Mouse (Mus musculus): ENCODE data around the gene 4930578G10Rik.
A peak's percentile ranks its signal among the peaks of the same experiment; 100 is the strongest.
"Not testable (repeated sequence)": the region's sequence is repeated elsewhere in the genome, so short reads cannot be mapped to it uniquely, and the experiment has no call there.

Gene 4930578G10Rik

DNA sequence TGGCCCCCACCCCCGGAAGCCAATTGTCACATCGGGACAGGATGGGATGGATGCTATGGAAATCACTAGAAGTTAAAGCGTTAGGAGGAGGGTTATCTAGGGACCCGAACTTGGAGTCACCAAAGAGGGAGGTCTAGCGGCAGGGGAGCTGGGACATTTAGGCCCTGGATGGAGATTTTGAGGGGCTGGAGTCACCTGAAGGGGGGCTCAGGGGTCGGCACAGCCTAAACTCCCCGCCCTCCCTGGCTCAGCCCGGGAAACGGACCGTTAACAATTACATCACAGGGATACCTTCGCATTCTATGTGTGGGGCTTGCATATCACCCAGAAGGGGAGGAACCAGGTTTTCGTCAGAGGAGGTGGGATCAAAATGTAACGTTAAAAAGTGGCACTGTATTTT is at the start of gene 4930578G10Rik:
4930578G10Rik (plus strand) TSS at position 301 of the 400 bp plus-strand sequence.
- DNase-seq (ENCODE audit: low spot score in 2 of 2) = not testable (repeated sequence)

DNA sequence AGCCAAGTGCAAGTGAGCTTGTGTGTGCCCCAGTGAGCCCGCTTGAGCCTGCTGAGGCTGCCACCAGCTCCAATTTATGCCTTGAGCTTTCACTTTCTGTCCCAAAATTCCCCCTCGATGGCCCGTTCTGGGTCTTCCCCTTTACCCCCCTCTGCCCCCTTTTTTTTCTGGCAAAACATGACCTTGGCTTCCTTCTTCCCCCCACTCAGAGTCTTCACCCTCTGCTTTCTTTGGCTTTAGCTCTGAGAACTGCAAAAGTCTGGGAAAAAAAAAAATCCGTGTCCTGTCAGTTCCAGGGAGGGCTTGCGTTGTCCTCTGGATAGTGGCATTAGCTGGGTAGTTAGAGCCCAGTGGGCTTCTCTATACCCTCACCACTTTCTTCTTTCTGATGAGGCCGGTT is 21.1 kb downstream of the 4930578G10Rik start, which contains the start of gene Ccl19:
Ccl19 (minus strand) TSS at position 101 of the 400 bp plus-strand sequence.
- DNase-seq (ENCODE audit: low spot score in 2 of 2) = not testable (repeated sequence)

DNA sequence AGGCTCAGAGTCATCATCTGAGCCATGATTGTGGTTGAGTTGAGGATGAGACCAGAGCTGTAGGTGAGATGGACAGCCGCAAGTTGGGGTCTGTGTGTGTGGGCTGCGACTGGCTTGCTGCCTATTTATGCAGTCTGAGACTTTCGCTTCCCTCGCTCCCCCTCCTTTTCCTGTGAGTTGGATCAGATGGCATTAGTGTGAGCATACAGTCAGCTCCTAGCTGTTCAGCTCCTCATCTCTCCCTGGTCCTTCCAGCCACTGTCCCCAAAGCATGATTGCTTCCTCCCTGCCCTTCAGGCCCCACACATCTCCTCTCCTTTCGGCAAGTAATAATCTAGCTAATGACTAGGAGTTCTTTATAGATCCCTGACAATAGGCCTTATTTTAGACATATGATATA is 38.5 kb downstream of the 4930578G10Rik start, which contains the start of gene Ccl21a:
Ccl21a (minus strand) TSS at position 101 of the 400 bp plus-strand sequence.
- DNase-seq (ENCODE audit: low spot score in 2 of 2) = not testable (repeated sequence)

DNA sequence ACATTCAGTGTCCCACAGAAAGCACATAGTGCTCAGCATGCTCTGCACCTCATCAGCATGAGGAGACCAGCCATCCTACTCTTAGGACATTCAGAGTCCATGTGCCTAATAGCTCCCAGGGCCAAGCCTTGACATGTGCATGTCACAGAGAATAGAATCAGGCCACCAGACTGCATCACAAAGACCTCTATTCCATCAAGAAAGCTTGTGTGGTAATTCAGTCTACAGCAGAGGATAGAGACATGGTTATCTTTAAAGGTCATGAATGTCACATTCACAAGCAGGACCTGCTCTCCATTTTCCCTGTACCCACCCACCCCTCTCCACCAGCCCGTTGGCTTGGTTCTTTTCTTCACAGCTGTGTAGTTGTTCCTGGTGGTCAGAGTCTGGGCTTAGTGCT is 118.4 kb downstream of the 4930578G10Rik start, which contains the start of gene Fam205a1:
Fam205a1 (minus strand) TSS at position 101 of the 400 bp plus-strand sequence.
- DNase-seq (ENCODE audit: low spot score in 2 of 2) = not testable (repeated sequence)

DNA sequence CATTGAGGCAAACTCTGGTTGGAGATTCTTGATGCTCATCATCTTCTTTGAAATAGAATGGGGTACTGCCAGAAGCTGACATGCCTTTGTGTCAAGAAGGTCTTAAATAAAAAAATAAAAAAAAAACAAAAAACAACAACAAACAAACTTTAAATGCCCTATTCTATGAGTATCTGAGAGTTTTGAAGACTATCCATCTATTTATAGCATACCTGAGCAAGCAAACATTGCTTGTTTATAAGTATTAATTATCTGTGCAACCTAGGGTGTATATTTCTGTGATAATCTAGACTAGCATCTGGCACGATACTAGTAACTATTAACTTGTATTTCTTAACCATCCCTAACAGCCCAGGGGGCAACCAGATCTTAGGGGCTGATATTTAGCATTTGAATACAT is 121.3 kb downstream of the 4930578G10Rik start, which contains the start of gene Gm12394:
Gm12394 (minus strand) TSS at position 101 of the 400 bp plus-strand sequence.
- not testable (repeated sequence) for DNase-seq (ENCODE audit: low spot score in 2 of 2)

DNA sequence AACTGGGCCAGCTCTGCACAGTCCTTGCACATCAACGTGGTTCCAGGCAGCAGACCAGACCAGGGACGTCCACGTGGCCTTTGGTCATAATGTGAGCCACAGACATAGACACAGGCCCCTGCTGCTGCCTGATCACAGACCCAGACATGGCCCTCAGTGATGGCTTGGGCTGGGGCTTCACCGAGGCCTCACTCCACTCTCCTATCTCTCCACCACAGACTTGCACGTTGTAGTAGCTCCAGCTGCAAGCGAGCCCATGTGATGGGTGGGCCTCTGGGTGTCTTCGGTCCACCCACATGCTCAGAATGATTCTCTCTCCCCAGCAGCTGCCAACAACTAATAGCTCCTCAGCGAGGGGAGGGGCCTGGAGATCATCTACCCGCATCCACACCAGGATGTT is 125.1 kb downstream of the 4930578G10Rik start:
- peak; percentile 72 to 73 for DNase-seq (ENCODE audit: low spot score in 2 of 2)

DNA sequence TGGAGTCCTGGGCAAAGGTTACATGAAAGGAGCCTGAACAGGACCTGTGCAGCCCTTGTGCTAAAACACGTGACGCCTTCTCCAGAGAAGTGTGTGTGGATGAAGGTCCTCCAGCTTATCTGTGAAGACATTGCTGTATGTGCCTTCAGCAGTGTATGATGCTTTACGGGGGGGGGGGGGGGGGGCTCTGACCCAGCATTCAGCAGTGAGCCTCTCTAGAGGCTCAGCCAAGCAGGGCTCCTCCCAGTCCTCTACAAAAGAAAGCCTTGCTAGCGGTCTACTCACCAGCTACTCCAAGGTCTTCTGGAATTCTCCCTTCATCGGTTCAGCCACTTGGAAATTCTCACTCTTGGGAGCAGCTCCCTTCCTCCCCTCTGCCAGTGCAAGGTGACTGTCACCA is 128.1 kb downstream of the 4930578G10Rik start:
- DNase-seq (ENCODE audit: low spot score in 2 of 2) = not testable (repeated sequence)

DNA sequence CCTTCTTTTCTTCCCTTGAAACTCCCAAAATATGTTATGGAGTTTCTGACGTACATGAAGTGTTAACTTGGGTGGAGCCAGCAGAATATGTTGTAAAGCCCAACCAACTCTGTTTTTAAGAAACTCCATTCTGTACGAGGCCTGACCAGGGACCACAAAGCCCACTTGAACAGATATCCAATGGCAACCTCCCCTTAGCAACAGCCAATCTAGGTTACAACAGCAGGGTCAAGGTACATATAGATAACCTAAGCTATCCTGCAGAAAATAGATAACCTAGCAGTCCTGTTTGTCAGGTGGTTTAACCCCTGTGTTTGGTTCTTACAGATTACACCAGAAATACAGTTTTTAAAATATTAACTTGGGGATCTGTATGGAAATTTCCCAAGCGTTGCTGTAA is 132.0 kb downstream of the 4930578G10Rik start:
- no peak for DNase-seq (ENCODE audit: low spot score in 2 of 2)

DNA sequence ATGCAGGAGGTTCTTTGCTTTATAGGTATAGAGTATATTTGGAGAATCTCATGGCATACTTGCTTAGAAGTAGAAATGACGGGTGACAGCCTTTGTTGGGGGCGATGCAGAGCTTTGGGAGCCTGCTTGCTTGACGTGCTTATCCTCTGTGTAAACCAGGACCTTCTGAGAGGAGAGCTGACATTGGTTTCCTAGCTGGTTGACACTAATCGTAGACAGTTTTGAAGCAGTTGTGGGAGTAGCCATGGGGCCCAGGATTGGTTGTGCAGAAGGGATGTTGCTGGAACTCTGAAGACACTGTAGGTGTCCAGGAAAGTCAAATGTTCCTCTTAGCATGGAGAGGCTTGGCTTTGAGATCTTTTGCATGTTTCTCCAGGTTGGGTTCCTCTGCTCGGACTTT is 132.8 kb downstream of the 4930578G10Rik start:
- DNase-seq (ENCODE audit: low spot score in 2 of 2) = no peak

DNA sequence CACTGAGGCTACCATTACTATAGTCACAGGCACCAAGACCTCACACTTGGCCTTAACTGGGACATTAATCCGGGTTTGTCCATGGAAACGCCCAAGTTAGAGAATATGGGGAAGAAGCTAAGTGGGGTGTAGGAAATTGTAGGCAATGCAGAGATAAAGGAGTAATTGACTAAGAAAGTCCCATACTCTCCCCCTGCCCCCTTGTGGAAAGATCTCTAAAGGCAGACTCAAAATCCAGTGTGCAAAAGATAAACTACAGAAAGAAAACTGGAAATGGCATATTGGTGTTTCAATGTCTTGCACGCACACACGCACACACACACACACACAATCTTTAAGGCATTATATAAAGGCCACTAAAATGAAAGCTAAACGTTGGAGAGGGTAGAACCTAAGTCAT is 135.4 kb downstream of the 4930578G10Rik start:
- no peak for DNase-seq (ENCODE audit: low spot score in 2 of 2)

DNA sequence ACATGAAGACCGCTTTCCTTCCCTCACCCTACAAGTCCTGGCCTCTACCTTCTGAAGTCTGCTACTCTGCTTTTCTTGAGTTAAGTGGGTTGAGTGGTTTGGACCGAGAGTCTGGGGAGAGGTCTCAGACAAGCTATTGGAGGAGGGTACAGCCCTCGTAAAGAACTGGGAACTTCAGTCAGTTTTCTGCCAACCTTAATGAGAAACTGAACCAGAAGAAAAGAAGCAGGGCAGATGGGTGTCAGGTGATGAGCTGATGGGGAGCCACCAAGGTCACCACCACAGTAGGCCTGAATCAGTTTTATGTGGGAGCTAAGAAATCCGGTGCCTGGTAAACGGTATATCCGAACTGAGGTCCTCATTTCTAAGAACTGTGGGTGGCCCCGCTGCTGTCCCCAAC is 136.8 kb downstream of the 4930578G10Rik start:
- no peak for DNase-seq (ENCODE audit: low spot score in 2 of 2)

DNA sequence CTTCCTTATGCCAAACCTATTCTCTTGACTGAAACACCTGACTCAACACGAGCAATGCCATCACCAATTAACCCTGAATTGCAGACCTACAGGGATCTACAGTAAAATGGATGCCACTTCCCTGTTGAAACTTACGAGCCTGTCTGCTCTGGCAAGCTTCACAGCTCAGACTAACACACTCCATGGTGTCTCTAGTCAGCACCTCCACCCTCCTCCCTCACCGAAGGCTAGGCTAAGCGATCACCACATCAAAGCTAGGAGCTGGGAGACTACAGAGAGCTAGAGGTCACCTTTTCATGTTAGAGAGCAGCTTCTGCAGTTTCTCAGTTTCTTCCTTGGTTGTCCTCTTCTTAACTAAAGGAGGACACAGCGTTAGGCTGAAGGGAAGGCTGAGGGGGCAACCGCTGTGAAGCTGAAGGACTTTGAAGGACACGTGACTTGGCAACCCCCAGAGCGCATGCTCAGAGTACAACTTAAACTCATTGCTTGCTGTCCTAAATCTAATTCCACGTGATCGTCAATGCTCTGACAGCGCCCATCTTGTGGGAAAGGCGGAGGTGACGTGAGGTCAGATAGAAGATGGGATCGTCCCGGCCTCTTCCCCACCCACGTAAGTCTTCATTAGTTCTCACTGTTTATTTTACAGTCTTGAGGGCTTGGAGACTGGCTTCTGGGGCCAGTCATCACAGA is 137.5 kb downstream of the 4930578G10Rik start:
- DNase-seq (ENCODE audit: low spot score in 2 of 2) = no peak

DNA sequence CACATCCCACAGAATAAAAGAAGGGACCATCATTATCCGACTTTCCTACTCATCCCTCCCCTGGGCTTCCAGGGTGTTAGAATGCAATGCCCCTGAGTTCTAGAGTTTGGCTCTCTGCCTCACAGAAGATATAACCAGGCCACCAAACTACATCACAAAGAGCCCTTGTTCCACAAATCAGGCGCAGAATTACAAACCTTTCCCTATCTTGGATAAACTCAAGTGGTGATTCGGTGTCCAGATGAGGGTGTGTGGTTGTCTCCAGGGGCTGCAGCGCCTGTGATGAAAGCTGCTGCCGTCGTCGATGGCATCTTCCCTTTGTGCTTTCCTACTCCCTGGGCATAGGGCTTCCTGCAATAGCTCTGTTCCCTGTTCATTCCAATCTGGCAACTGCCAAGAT is 138.8 kb downstream of the 4930578G10Rik start, which contains the start of gene Fam205c:
Fam205c (minus strand) TSS at position 101 of the 400 bp plus-strand sequence.
- DNase-seq (ENCODE audit: low spot score in 2 of 2) = no peak

DNA sequence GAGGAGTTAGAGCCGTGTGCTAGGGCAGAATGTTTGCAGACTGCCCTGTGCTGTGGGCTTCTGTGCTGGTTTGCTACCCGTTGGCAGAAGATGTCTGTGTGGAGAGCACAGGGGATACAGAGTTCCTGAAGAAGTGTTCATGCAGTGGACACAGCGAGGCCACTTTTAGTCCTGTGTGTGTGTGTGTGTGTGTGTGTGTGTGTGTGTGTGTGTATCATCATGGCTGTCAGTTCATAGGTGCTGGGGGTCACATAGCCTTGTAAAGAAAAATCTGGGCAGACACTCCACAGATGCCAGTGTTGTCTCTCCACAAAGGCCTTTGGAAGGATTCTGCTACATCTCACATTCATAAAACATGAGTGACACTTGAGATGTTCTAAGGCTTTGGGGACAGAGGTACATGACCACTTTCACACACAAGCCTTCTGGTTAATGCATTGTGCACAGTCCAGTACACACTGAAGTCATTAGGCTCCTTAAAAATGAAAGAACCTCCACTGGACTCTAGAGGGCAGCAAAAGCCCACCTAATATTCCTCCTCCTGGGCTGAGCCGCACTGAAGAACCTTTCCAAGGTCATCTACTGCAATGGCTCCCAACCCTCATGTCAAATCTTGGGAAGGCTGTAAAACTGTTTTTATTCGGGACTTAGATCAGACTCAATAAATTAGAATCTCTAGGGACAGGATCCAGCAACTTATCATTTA is 141.4 kb downstream of the 4930578G10Rik start:
- DNase-seq (ENCODE audit: low spot score in 2 of 2) = peak in 1 of 2 experiments; percentile 66

DNA sequence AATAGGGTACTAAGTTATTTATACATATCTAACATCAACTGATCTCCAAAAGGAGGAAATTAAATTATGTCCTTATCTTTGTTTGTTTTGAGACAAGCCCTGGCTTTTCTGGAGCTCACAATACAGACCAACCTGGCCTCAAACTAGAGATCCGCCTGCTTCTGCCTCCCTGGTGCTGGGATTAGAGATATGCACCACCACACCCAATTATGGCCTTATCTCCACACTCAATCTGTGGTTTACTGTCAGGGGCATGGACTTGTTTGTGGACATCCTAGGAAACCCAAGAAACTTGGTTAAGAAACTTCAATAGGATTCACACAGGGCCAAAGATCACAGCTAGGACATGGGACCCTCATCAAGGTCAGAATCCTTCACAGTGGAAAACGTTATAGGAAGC is 142.3 kb downstream of the 4930578G10Rik start:
- no peak for DNase-seq (ENCODE audit: low spot score in 2 of 2)

DNA sequence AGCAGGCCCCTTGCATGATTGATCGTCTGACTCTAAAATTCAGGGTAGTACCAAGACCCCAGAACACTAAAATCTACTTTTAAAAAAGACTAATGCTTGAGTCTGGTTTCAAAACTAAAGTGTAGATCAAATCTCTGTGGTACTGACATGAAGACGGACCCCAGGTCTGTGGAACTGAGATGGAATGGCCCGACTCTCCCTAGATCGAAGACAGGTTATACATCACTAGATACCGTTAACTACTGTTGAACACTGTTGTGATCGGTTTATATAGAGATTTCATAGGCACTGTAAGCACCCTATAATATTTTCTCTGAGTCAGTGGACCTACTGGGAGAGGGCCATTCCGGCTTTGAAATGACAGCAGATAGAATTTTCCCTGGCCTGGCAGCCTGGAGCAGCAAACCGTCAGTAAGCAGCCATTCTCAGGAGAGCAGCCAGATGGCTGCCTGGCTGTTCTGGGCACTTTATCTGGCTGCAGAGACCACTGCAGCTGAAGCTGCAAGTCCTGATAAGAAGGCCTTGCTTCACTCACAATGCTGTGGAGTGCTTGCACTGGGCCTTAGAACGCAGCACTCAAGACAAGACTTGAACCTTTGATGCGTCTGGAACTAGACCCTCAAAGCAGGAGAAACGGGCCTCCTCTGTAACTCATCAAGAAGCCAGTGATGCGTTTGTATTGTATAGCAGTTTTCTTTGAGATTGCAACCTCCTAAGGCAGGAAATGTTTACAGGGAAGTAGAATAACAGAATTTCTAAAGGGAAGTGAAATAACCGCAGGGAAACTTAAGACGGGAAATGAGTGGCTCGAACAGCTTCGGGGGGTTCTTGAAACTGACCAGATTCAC is 144.7 kb downstream of the 4930578G10Rik start:
- peak; percentile 53 to 78 for DNase-seq (ENCODE audit: low spot score in 2 of 2)

DNA sequence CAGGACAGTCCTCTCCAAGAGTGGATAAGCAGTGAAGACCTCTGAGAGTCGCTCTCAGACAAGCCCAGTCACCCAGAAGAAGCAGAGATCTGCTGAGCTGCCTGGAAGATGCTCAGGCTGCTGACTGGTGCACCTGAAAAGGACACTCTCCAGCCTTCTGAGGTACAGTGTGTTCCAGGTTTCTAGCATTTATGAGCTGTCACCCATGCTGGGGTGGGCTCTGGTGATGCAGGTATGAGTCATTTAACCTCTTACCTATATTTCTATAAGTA is 145.3 kb downstream of the 4930578G10Rik start:
- peak in 1 of 2 experiments; percentile 33 for DNase-seq (ENCODE audit: low spot score in 2 of 2)

DNA sequence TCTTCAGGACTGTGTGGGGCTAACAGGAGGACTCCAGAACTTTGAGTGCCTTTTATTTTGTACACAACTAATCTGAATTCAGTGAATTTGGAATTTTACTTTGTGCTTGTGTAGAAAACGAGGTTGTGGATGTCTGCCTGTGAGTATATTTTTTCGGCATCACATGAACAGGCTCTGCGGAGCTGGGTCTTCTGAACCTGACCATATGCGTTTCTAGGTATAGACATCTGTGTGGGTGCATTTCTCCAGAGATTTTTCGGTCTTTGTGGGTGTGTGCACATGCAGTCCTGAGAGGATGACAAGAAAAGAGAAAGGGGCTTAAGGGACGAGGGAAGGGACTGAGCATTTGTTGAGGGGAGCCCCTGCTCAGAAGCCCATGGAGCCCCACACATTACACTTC is 151.6 kb downstream of the 4930578G10Rik start:
- no peak for DNase-seq (ENCODE audit: low spot score in 2 of 2)

DNA sequence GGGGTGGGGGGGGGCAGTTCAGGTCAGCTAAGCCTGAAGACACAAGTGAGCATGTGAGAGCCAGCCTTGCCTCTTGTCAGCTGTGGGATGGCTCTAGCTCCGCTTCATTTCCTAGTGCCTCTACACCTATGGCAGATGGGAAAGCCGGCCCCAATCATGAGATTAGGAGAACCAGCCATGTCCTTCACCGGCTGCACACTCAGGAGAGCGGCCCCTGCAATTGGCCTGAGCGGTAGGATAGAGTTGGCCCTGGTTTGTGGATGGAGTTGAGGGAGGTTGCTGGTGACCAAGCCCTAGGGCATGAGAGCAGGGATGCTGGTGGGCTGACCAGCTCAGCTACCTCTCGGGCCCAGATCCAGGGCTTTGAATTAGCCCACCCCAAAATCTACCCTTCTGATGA is 153.5 kb downstream of the 4930578G10Rik start:
- DNase-seq (ENCODE audit: low spot score in 2 of 2) = no peak

DNA sequence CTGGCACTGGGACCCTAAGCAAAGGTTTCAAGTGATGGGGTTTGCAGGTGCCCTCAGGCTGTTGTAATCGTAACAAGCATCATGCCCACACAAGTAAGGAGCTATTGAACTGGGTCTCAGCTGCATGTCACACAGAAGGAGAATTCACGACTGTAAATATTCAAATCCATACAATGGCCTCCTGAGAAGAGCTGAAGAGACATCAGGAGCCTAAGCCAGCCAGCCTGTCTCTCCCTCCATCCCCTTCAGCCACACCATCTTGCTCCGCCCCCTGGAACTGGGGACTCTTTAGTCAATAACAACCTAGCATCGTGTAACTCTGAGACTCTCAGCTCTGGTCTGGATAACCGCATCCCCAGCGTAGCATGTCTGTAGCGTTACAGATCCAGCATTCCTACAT is 155.8 kb downstream of the 4930578G10Rik start:
- DNase-seq (ENCODE audit: low spot score in 2 of 2) = no peak

DNA sequence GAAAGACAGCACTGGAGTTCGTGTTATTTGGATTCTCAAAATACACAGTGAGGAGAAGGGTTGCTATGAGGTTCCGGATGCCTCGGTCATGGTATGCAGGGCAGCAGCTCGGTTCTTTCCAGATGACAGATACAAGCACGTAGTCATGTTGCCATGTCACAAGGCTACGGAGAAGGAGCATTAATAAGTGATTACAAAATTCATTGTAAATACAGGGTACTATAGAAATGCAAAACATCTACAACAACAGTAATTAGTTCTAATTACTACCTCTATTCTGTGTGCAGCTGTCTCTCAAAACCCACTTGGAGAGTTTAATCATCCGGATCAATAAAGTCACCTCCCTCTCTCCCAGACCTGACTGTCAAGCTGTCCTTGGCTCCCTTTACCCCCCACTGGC is 159.8 kb downstream of the 4930578G10Rik start:
- no peak for DNase-seq (ENCODE audit: low spot score in 2 of 2)
